Mouse (Mus musculus): ENCODE measurements around the gene Gm10945. TPM values are rescaled to one million over a fixed set of nuclear protein-coding genes. Genes with fewer than 3 reads are reported as not detected.
A peak's percentile ranks its signal among the peaks of the same experiment; 100 is the strongest.

The Gm10945 gene
- polyA plus RNA-seq (2015; fragmentation: Nextera tagmentation; extraction: Ambion mirVana): not detected in 2 replicates

DNA sequence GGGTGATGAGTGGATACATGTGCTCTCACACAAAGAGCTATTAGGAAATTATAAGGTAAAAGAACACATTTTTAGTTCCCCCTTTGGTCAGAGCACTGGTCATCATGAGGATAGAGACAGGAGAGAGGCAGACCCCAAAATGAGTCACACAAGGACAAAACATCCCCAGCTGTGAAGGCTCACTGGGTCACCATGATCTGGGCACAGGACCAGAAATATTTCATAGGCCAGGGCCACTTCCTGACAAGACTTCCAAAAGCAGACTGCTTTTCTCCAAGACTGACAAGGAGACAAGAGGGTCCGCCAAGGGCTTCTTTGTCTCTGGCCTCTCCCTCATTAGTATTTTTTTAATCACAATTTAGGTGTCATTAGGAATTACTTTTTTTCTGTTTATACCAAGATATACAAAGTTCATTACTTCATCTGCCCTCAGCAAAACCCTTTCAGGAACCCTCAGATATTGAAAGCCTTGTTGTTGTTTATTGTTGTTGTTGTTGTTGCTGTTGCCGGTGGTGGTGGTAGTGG lies at the start of gene Gm10945:
TSS of gene Gm10945 (minus strand) at position 475 of the 525 bp plus-strand sequence.
- no peak for DNase-seq (ENCODE audit: low spot score)

DNA sequence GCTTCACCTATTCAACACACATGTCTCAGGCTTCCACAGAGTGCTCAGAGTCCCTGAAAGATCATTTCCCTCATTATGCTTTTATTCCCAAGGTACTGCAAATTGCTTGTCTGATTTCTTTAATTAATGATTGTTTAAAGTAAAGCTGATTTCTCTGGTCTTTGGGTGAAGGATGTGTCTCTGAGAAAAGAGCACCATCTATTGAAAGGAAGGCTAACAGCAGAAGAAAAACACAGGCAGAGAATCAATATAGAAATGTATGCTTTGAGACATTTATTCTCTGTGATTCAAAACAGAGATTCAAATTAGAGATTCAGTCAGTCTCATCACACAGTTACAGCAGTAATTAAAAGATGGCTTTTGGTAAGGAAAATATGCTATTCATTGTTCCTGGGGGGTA lies 28.7 kb upstream of the Gm10945 start:
- DNase-seq (ENCODE audit: low spot score): no peak

DNA sequence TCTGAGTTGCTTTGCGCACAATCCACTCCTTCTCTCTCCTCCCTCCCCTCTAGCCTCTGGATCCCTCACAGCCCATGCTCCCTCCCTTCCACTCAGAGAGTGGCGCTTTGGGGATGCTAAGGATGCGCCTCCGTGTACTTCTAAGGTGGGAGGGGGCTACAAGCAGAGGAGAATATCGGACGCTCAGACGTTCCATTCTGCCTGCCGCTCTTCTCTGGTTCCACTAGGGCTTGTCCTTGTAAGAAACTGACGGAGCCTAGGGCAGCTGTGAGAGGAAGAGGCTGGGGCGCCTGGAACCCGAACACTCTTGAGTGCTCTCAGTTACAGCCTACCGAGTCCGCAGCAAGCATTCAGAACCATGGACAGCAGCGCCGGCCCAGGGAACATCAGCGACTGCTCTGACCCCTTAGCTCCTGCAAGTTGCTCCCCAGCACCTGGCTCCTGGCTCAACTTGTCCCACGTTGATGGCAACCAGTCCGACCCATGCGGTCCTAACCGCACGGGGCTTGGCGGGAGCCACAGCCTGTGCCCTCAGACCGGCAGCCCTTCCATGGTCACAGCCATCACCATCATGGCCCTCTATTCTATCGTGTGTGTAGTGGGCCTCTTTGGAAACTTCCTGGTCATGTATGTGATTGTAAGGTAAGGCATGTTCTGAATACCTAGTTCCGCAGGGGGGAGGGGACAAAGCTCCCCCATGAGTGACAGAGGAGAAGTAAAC lies 27.1 kb upstream of the Gm10945 start:
- DNase-seq (ENCODE audit: low spot score): peak; percentile 3

DNA sequence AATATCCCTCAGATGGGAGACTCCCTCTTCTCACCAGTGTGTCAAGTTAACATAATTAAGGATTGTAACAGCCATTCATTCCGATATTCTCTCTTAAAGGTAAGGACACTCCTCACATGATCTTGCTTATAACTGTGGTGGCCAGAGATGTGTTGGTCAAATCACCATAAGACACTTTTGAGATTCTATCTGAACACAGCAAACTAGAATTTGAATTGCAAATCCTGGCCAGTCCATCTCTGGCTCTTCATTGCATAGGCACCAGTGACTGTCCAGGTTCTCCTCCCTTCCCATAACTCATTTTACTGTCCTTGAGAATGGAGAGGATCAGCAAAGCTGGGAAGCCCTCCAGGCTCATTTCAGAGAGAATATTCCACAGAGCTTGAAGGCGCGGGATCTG lies 3.4 kb downstream of the Gm10945 start, which contains the start of gene Oprm1:
TSS of gene Oprm1 (plus strand) at position 301 of the 400 bp plus-strand sequence.
- DNase-seq (ENCODE audit: low spot score): no peak

- DNase-seq (ENCODE audit: low spot score): no peak
Measured at GRCm38 (mm10) chr10:6753375-6753774, 8.2 kb downstream of the Gm10945 start.

GRCm38 (mm10) chr10:6728469-6728868 lies 33.1 kb downstream of the Gm10945 start:
- no peak for DNase-seq (ENCODE audit: low spot score)

- no peak for DNase-seq (ENCODE audit: low spot score)
Measured at GRCm38 (mm10) chr10:6723765-6724164, 37.8 kb downstream of the Gm10945 start.

DNA sequence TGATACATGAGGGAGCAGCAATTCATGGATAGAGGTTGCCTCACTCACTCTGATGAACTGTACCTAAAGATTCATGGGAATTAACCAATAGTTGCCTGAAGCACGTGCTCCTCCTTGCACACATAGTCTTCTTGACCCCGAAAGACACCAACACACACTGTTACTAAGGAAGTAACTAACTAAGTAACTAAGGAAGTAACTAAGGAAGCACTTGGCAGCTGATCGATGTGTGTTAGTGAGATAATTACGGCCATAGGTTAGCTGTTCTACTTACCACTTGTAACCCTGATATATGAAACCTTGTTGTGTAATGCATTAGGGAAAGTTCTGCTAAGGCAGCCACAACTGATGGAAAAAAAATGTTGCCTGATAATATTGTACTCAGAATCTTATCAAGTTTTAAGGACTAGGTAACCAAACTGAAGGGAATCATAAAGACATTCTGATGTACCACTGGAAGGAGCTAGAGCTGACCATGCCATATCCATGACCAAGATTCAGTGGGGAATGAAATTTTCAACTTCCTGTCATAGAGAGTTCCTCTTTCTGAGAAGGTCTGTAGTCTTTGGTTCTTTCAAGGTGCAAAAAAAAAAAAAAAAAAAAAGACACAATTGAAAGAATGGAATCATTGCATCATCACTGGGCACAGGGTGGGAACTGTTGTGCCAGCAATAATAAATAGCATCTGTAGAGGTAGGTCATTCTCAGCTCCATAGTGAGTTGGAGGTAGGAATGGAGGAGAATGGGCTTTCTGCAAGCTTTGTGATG lies 44.2 kb downstream of the Gm10945 start:
- no peak for DNase-seq (ENCODE audit: low spot score)

GRCm38 (mm10) chr10:6705226-6705885 lies 56.2 kb downstream of the Gm10945 start:
- no peak for DNase-seq (ENCODE audit: low spot score)

DNA sequence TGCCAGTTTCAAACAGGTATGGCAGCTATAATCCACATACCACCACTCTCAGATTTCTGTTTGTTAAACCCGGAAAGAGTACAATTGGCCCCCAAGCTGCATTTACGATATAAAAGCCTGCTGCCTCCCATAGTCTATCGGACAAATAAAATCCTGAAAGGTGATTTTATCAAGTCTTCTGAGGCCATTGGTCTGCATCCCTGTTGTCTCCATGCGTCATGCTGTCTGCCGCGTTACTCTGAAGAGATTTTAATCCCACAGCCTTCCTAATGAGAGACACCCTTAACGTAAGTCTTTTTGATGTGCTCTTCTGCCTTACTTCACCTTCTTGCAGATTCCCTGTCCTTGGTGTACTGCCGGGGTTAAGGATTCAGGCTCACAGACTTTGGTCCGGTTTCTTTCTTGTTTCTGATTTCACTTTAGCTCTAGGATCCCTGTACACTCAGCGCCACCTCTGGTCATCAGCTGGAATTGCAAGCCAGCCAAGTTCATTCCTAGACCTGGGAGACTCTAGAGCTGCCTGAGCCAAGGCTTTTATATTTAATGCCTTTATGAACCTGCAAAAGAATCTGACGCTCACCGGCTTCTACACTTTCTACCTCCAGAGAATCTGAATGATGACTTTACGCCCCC lies 67.2 kb downstream of the Gm10945 start:
- DNase-seq (ENCODE audit: low spot score): peak; percentile 22

Other genes starting within 250 kb of the Gm10945 start
- gene Oprm1, start 3.3 kb downstream of the Gm10945 start, polyA plus RNA-seq (2015; fragmentation: Nextera tagmentation; extraction: Ambion mirVana): not detected in 2 replicates